Mouse (Mus musculus) lung, adult 2 months (tissue): Measurements from ENCODE around the gene Iffo2.

ENCODE experiments used
- CTCF ChIP-seq: fragments of 200-500 bp; IDR thresholded peaks from 2 replicates; pipeline ENCODE4 v1.5.1; 2011; ENCODE audit warnings: mild to moderate bottlenecking, low read length, control low read depth; ENCODE audit not compliant: insufficient read depth
- POLR2A ChIP-seq: fragments of 200-500 bp; IDR thresholded peaks from 2 replicates; pipeline ENCODE4 v1.6.1; 2011; ENCODE audit warnings: low read depth, mild to moderate bottlenecking, control low read depth, low read length, borderline replicate concordance; ENCODE audit errors: extremely low read depth

- TF ChIP-seq CTCF = no peak
- no peak for TF ChIP-seq POLR2A
These were observed 94.4 kb downstream of the Iffo2 start for GRCm38 (mm10) chr4:139624706-139625105.
